Mouse (Mus musculus) lung, adult 2 months (tissue): Measurements from ENCODE around the gene Rbm33.
A peak's percentile ranks its signal among the peaks of the same experiment; 100 is the strongest.

Experiments
- CTCF ChIP-seq: fragments of 200-500 bp; IDR thresholded peaks from 2 replicates; pipeline ENCODE4 v1.5.1; 2011; ENCODE audit warnings: mild to moderate bottlenecking, low read length, control low read depth; ENCODE audit not compliant: insufficient read depth
- POLR2A ChIP-seq: fragments of 200-500 bp; IDR thresholded peaks from 2 replicates; pipeline ENCODE4 v1.6.1; 2011; ENCODE audit warnings: low read depth, mild to moderate bottlenecking, control low read depth, low read length, borderline replicate concordance; ENCODE audit errors: extremely low read depth

DNA sequence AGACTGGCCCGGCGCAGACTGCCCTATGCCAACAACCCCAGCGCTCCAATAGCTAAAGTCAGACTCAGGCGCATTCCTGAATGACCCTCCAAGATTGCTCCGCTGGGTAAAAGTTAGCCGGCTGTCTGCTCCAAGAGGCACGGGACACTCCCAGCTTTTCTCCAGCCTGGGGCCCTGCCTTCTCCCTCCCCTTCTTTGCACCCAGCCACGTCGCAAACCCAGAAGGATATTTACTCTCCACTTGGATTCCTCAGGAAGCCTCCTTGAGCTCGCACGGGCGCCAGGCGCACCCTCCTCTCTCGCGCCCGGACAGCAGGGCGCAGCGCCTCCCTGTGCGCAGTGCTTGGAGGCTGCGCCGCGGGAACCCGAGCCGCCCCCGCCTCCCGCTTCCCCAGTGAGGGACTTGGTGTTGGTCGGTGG lies 141.9 kb downstream of the Rbm33 start:
- TF ChIP-seq CTCF: no peak
- peak; percentile 3; the same call in 1 of the 2 replicates for TF ChIP-seq POLR2A
